Mouse (Mus musculus): ENCODE measurements around the gene Carns1. TPM values are rescaled to one million over a fixed set of nuclear protein-coding genes. Genes with fewer than 3 reads are reported as not detected.
A peak's percentile ranks its signal among the peaks of the same experiment; 100 is the strongest.

The Carns1 gene
- polyA plus RNA-seq, 1 experiment = 4.4 TPM

DNA sequence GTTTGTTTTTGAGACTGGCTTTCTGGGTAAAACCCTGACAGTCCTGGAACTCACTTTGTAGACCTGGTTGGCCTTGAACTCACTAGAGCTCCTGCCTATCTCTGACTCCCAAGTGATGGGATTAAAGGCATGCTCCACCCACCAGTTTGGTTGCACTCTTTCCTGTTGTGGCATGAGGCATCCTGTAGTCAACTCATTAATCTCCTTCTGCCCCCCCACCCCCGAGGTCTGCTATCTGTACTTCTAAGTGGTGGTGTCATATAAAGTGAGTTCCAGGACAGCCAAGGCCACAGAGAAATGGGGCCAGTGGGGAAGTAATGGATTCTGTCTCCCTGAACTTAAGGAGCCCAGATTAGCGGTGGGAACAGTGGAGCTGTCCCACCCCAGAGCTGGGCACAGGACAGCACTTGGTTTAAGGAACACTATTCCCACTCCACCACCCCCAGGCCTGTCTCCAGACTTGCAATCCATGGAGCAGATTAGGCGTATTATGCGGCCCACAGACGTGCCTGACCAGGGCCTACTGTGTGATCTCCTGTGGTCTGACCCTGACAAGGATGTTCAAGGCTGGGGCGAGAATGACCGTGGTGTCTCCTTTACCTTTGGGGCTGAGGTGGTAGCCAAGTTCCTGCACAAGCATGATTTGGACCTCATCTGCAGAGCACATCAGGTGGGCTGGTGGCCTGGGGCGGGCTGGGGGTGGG, 18.9 kb upstream of the Carns1 start:
- TF ChIP-seq POLR2A (IDR thresholded peaks at IDR 0.05; ENCODE audit: low read depth, low read length) = no peak
- TF ChIP-seq CTCF (IDR thresholded peaks at IDR 0.05; ENCODE audit: extremely low read depth, insufficient read length, insufficient replicate concordance, low read depth, low read length) = no peak
- WGBS = 80% methylated on average over 8 of the region's 8 CpGs
- H3K36me3 ChIP-seq (ENCODE audit: control insufficient read depth, insufficient read depth, low read length) = peaks cover 40% of the 10 kb centered on the region
- H3K4me1 ChIP-seq (ENCODE audit: control insufficient read depth, insufficient read depth, insufficient read length, low read length) = peaks cover 18% of the 10 kb centered on the region
- no peaks in the 10 kb centered on the region for H3K27me3 ChIP-seq (ENCODE audit: control insufficient read depth, insufficient read depth, low read length)
- H3K27ac ChIP-seq (ENCODE audit: insufficient read depth, low read depth, low read length) = no peak overlapping the region
- no peak overlapping the region for H3K4me3 ChIP-seq (ENCODE audit: low read depth, low read length)

DNA sequence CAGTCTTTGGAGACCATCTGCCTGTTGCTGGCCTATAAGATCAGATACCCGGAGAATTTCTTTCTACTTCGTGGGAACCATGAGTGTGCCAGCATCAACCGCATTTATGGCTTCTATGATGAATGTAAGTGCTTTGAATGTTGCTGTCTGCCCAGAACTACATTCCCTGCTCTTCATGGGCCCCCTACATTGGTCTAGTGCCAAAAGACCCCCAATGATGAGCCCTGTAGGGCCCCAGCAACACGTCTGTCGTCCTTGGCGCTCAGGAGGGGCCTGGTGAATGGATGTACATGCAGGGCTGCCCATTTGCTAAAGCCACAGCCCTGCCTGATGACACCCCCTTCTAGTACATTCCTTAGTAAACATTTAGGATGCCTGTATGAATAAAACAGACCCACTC, 17.9 kb upstream of the Carns1 start:
- TF ChIP-seq POLR2A (IDR thresholded peaks at IDR 0.05; ENCODE audit: low read depth, low read length) (no peak), CTCF (IDR thresholded peaks at IDR 0.05; ENCODE audit: extremely low read depth, insufficient read length, insufficient replicate concordance, low read depth, low read length) (no peak)
- no peaks in the 10 kb centered on the region for H3K27me3 ChIP-seq (ENCODE audit: control insufficient read depth, insufficient read depth, low read length)
- 35% methylated on average over 6 of the region's 6 CpGs for WGBS
- H3K4me3 ChIP-seq (ENCODE audit: low read depth, low read length) = peak overlapping the region; percentile 77
- H3K36me3 ChIP-seq (ENCODE audit: control insufficient read depth, insufficient read depth, low read length) = peaks cover 36% of the 10 kb centered on the region
- H3K4me1 ChIP-seq (ENCODE audit: control insufficient read depth, insufficient read depth, insufficient read length, low read length) = peaks cover 18% of the 10 kb centered on the region
- H3K27ac ChIP-seq (ENCODE audit: insufficient read depth, low read depth, low read length) = no peak overlapping the region

- Histone ChIP-seq H3K27ac (ENCODE audit: insufficient read depth, low read depth, low read length) (peak overlapping the region; percentile 57), H3K4me3 (ENCODE audit: low read depth, low read length) (peak overlapping the region; percentile 77), H3K36me3 (ENCODE audit: control insufficient read depth, insufficient read depth, low read length) (peaks cover 36% of the 10 kb centered on the region), H3K4me1 (ENCODE audit: control insufficient read depth, insufficient read depth, insufficient read length, low read length) (peaks cover 17% of the 10 kb centered on the region), H3K27me3 (ENCODE audit: control insufficient read depth, insufficient read depth, low read length) (no peaks in the 10 kb centered on the region)
- under 1% methylated on average over 52 of the region's 52 CpGs for WGBS
- TF ChIP-seq POLR2A (IDR thresholded peaks at IDR 0.05; ENCODE audit: low read depth, low read length) = no peak
- TF ChIP-seq CTCF (IDR thresholded peaks at IDR 0.05; ENCODE audit: extremely low read depth, insufficient read length, insufficient replicate concordance, low read depth, low read length) = no peak
Observed at GRCm38 (mm10) chr19:4192251-4192985, 17.1 kb upstream of the Carns1 start.

GRCm38 (mm10) chr19:4191528-4192250, 16.4 kb upstream of the Carns1 start, which contains the start of gene Ppp1ca:
Ppp1ca (plus strand) TSS chr19:4192065.
- TF ChIP-seq POLR2A (IDR thresholded peaks at IDR 0.05; ENCODE audit: low read depth, low read length) = peak; percentile 86
- peak; percentile 52; the same call in 1 of the 2 replicates for TF ChIP-seq CTCF (IDR thresholded peaks at IDR 0.05; ENCODE audit: extremely low read depth, insufficient read length, insufficient replicate concordance, low read depth, low read length)
- Histone ChIP-seq H3K36me3 (ENCODE audit: control insufficient read depth, insufficient read depth, low read length) (peaks cover 33% of the 10 kb centered on the region), H3K27me3 (ENCODE audit: control insufficient read depth, insufficient read depth, low read length) (no peaks in the 10 kb centered on the region), H3K4me3 (ENCODE audit: low read depth, low read length) (peak within 1 kb of the TSS; percentile 77), H3K4me1 (ENCODE audit: control insufficient read depth, insufficient read depth, insufficient read length, low read length) (peaks cover 12% of the 10 kb centered on the region), H3K27ac (ENCODE audit: insufficient read depth, low read depth, low read length) (peak within 1 kb of the TSS; percentile 89)
- under 1% methylated on average over 44 of the region's 47 CpGs for WGBS

GRCm38 (mm10) chr19:4190831-4191334, 15.6 kb upstream of the Carns1 start, which contains the start of gene Tbc1d10c:
Tbc1d10c (minus strand) TSS chr19:4191284.
- WGBS = 40% methylated on average over 4 of the region's 4 CpGs
- peak within 1 kb of the TSS; percentile 77 for H3K4me3 ChIP-seq (ENCODE audit: low read depth, low read length)
- H3K27ac ChIP-seq (ENCODE audit: insufficient read depth, low read depth, low read length) = peak within 1 kb of the TSS; percentile 89
- no peak for TF ChIP-seq CTCF (IDR thresholded peaks at IDR 0.05; ENCODE audit: extremely low read depth, insufficient read length, insufficient replicate concordance, low read depth, low read length)
- TF ChIP-seq POLR2A (IDR thresholded peaks at IDR 0.05; ENCODE audit: low read depth, low read length) = peak; percentile 28; the same call in 1 of the 2 replicates
- peaks cover 29% of the 10 kb centered on the region for H3K36me3 ChIP-seq (ENCODE audit: control insufficient read depth, insufficient read depth, low read length)
- no peaks in the 10 kb centered on the region for H3K27me3 ChIP-seq (ENCODE audit: control insufficient read depth, insufficient read depth, low read length)
- peaks cover 8% of the 10 kb centered on the region; the same call in 1 of the 2 replicates for H3K4me1 ChIP-seq (ENCODE audit: control insufficient read depth, insufficient read depth, insufficient read length, low read length)

- no peak for TF ChIP-seq POLR2A (IDR thresholded peaks at IDR 0.05; ENCODE audit: low read depth, low read length)
- no peak for TF ChIP-seq CTCF (IDR thresholded peaks at IDR 0.05; ENCODE audit: extremely low read depth, insufficient read length, insufficient replicate concordance, low read depth, low read length)
- WGBS = 89% methylated on average over 12 of the region's 12 CpGs
- H3K27me3 ChIP-seq (ENCODE audit: control insufficient read depth, insufficient read depth, low read length) = no peaks in the 10 kb centered on the region
- H3K27ac ChIP-seq (ENCODE audit: insufficient read depth, low read depth, low read length) = no peak overlapping the region
- H3K36me3 ChIP-seq (ENCODE audit: control insufficient read depth, insufficient read depth, low read length) = peaks cover 11% of the 10 kb centered on the region
- H3K4me3 ChIP-seq (ENCODE audit: low read depth, low read length) = peak overlapping the region; percentile 33
- H3K4me1 ChIP-seq (ENCODE audit: control insufficient read depth, insufficient read depth, insufficient read length, low read length) = peaks cover 6% of the 10 kb centered on the region; the same call in 1 of the 2 replicates
Observed at GRCm38 (mm10) chr19:4189051-4189620, 13.9 kb upstream of the Carns1 start.
